Mouse (Mus musculus) stomach, embryonic 14.5 days (tissue): ENCODE measurements at regions not wholly inside any gene's neighbourhood (a gene's known extent, or its start where the extent isn't known, plus 50 kb on each side); places are given as distances from the start of the nearest gene placed in this dataset.

Source experiments
- ATAC-seq: fragments of 200-750 bp; cut with Nextera tagmentation; 2 replicates; pipeline ENCODE4 v1.8.0; 2017; ENCODE audit warnings: low read depth, moderate TSS enrichment; ENCODE audit not compliant: insufficient number of reproducible peaks, insufficient read depth, low FRiP score
- H3K27ac ChIP-seq: fragments of 300-500 bp; sonication (generic); 2 replicates; pipeline ENCODE4 v1.5.1; 2014; ENCODE audit warnings: mild to moderate bottlenecking, low read length, moderate library complexity, mixed read lengths
- H3K27me3 ChIP-seq: fragments of 300-500 bp; sonication (generic); 2 replicates; pipeline ENCODE4 v1.6.1; 2014; ENCODE audit warnings: low read length, control low read depth, mixed read lengths; ENCODE audit not compliant: control insufficient read depth, insufficient read depth
- H3K36me3 ChIP-seq: fragments of 300-500 bp; sonication (generic); 2 replicates; pipeline ENCODE4 v1.6.1; 2014; ENCODE audit warnings: mild to moderate bottlenecking, control low read depth, low read length, moderate library complexity, mixed read lengths; ENCODE audit not compliant: control insufficient read depth, insufficient read depth
- H3K4me1 ChIP-seq: fragments of 300-500 bp; sonication (generic); 2 replicates; pipeline ENCODE4 v1.6.1; 2014; ENCODE audit warnings: low read length, control low read depth, mixed read lengths; ENCODE audit not compliant: control insufficient read depth, insufficient read depth
- H3K4me2 ChIP-seq: fragments of 300-500 bp; sonication (generic); replicated peaks from 2 replicates; pipeline ENCODE4 v1.6.1; 2014; ENCODE audit warnings: low read depth, low read length, control low read depth
- H3K4me3 ChIP-seq: fragments of 300-500 bp; sonication (generic); 2 replicates; pipeline ENCODE4 v1.5.1; 2014; ENCODE audit warnings: low read depth, low read length, control low read depth
- H3K9ac ChIP-seq: fragments of 300-500 bp; sonication (generic); replicated peaks from 2 replicates; pipeline ENCODE4 v1.6.1; 2014; ENCODE audit warnings: low read depth, mild to moderate bottlenecking, control low read depth, low read length, moderate library complexity, mixed read lengths
- H3K9me3 ChIP-seq: fragments of 300-500 bp; sonication (generic); 2 replicates; pipeline ENCODE4 v1.6.1; 2016; ENCODE audit warnings: low read depth, low read length, control low read depth; ENCODE audit not compliant: control insufficient read depth
- WGBS: fragments of 180-500 bp; shearing (Covaris S2); extraction: QIAGEN DNeasy Blood & Tissue Kit; methylation state at CpG from one replicate; pipeline ENCODE4 v1.1.7; 2014; 5-methylcytosine and 5-hydroxymethylcytosine counted together

DNA sequence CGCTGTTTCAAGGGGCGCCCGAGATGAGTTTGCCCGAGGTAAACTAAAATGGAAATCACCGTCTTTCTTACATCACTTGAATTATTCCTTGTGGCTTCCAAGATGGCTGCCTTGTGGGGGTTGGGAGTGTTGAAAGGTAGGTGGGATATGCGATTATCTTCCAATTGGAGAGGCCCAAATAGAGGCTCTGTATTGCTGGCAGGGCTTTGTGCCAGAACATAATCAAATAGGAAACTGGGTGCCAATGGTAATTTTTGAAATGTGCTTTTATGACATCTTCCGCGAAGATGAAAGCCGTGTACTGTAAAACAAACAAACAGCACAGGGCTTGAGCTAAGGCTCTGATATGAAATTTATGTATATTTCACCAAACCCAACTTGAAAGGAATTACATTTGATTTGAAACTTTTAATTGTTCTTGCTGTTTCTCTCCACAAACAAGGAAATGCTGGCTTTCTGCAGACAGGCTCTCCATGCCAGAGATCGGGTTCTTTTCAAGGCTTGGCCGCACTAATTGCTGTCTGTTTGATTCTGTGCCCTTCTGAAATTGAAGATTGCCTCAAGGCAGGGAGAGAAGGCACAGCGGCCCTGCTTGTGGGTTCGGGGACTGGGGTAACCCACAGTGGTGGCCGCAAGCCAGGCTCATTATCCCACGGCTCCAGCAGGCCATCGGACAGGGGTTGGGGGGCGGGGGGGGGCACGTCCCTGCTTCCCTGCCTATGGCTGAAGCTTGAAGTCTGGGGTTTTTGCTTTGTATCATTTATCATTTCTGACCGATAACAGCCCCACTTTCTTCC is 108.6 kb upstream of the Rpl34 start:
- Histone ChIP-seq H3K4me2 (no peak overlapping the region), H3K9ac (no peak overlapping the region), H3K27ac (no peak overlapping the region), H3K36me3 (no peaks in the 10 kb centered on the region), H3K4me1 (no peaks in the 10 kb centered on the region), H3K27me3 (no peaks in the 10 kb centered on the region), H3K4me3 (no peak overlapping the region), H3K9me3 (no peaks in the 10 kb centered on the region)
- 80% methylated on average over 19 of the region's 19 CpGs for WGBS
- no peak for ATAC-seq

GRCm38 (mm10) chr3:130833722-130834121 is 103.5 kb upstream of the Rpl34 start:
- Histone ChIP-seq H3K4me1 (no peaks in the 10 kb centered on the region), H3K36me3 (no peaks in the 10 kb centered on the region), H3K9me3 (no peaks in the 10 kb centered on the region), H3K27me3 (no peaks in the 10 kb centered on the region), H3K9ac (no peak overlapping the region), H3K27ac (no peak overlapping the region), H3K4me2 (no peak overlapping the region), H3K4me3 (no peak overlapping the region)
- WGBS, result 82% methylated on average over 5 of the region's 5 CpGs
- no peak for ATAC-seq

- Histone ChIP-seq H3K36me3 (no peaks in the 10 kb centered on the region), H3K27ac (no peak overlapping the region), H3K4me3 (no peak overlapping the region), H3K27me3 (no peaks in the 10 kb centered on the region), H3K9ac (no peak overlapping the region), H3K4me2 (no peak overlapping the region), H3K4me1 (no peaks in the 10 kb centered on the region), H3K9me3 (no peaks in the 10 kb centered on the region)
- WGBS, result 54% methylated on average over 9 of the region's 9 CpGs
- no peak for ATAC-seq
Observed at GRCm38 (mm10) chr3:130833082-130833481, 102.9 kb upstream of the Rpl34 start.

DNA sequence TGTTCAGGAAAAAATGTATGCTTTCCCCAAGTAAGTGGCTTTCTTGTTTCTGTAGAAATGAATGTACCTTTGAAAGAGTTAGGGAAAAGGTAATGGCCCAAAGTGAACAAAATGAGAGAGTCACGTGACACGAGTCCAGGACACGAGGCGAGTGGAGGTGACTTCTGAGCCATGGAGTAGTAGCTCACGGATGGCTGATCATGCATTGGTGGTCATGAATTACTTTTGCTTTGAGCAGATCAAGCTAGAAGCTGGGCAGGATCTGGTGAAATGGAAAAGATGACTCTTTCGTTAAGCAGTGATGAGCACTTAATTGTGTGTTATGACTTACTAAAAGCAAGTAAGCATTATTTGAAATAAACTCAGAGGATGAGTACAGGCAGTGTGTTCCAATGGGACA is 101.6 kb upstream of the Rpl34 start:
- 88% methylated on average over 6 of the region's 6 CpGs for WGBS
- ATAC-seq, result no peak
- H3K4me3 ChIP-seq, result no peak overlapping the region
- H3K9me3 ChIP-seq, result no peaks in the 10 kb centered on the region
- no peak overlapping the region for H3K4me2 ChIP-seq
- H3K9ac ChIP-seq, result no peak overlapping the region
- no peak overlapping the region for H3K27ac ChIP-seq
- H3K27me3 ChIP-seq, result no peaks in the 10 kb centered on the region
- H3K36me3 ChIP-seq, result no peaks in the 10 kb centered on the region
- no peaks in the 10 kb centered on the region for H3K4me1 ChIP-seq

DNA sequence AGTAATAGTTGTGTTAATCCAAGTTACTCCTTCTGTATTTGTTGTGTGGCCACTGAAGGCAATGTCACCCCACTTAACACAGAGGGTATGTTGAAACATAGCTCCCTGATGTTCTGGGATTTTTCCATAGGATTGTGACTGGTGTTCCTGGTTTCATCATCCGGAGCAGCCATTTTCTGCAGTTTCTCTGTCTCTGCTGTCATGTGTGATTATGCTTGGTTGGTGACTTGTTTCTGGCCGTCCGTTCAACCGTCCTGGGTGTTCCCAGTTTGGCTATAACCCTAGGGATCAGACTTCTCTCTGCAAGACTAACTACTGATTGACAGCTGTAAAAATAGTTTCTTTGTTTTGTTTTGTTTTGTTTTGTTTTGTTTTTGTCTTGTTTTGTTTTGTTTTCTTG is 98.1 kb upstream of the Rpl34 start:
- H3K36me3 ChIP-seq, result no peaks in the 10 kb centered on the region
- no peaks in the 10 kb centered on the region for H3K4me1 ChIP-seq
- H3K27me3 ChIP-seq, result no peaks in the 10 kb centered on the region
- no peak for ATAC-seq
- no peak overlapping the region for H3K4me3 ChIP-seq
- no peak overlapping the region for H3K9ac ChIP-seq
- H3K4me2 ChIP-seq, result no peak overlapping the region
- H3K9me3 ChIP-seq, result no peaks in the 10 kb centered on the region
- no peak overlapping the region for H3K27ac ChIP-seq
- 91% methylated on average over 4 of the region's 4 CpGs for WGBS

- ATAC-seq, result no peak
- Histone ChIP-seq H3K27me3 (no peaks in the 10 kb centered on the region), H3K9me3 (no peaks in the 10 kb centered on the region), H3K27ac (no peak overlapping the region), H3K4me3 (no peak overlapping the region), H3K4me2 (no peak overlapping the region), H3K9ac (no peak overlapping the region), H3K36me3 (no peaks in the 10 kb centered on the region), H3K4me1 (no peaks in the 10 kb centered on the region)
- 83% methylated on average over 4 of the region's 4 CpGs for WGBS
Observed at GRCm38 (mm10) chr3:130827934-130828333, 97.7 kb upstream of the Rpl34 start.

- H3K9me3 ChIP-seq, result no peaks in the 10 kb centered on the region
- 83% methylated on average over 6 of the region's 6 CpGs for WGBS
- no peaks in the 10 kb centered on the region for H3K36me3 ChIP-seq
- H3K9ac ChIP-seq, result no peak overlapping the region
- H3K4me1 ChIP-seq, result no peaks in the 10 kb centered on the region
- H3K4me3 ChIP-seq, result no peak overlapping the region
- no peak overlapping the region for H3K4me2 ChIP-seq
- no peak overlapping the region for H3K27ac ChIP-seq
- ATAC-seq, result no peak
- H3K27me3 ChIP-seq, result no peaks in the 10 kb centered on the region
Observed at GRCm38 (mm10) chr3:130827021-130827420, 96.8 kb upstream of the Rpl34 start.

DNA sequence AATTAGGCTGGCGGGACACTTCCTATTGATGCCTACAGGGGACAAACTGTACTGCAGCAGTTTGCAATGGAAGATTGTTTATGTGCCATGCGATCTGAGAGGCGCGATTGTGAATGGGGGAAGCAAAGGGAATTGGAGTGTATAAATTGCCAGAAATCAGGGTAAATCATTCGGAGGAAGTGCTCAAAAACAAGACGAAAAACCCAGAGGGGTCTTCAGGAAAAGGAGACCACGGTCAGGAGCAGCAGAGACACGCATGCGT is 89.6 kb upstream of the Rpl34 start:
- H3K27ac ChIP-seq, result no peak overlapping the region
- no peak overlapping the region for H3K9ac ChIP-seq
- 83% methylated on average over 9 of the region's 9 CpGs for WGBS
- H3K27me3 ChIP-seq, result no peaks in the 10 kb centered on the region
- H3K36me3 ChIP-seq, result no peaks in the 10 kb centered on the region
- no peaks in the 10 kb centered on the region for H3K9me3 ChIP-seq
- H3K4me2 ChIP-seq, result no peak overlapping the region
- no peaks in the 10 kb centered on the region for H3K4me1 ChIP-seq
- H3K4me3 ChIP-seq, result no peak overlapping the region
- ATAC-seq, result no peak
